Comparison of ENCODE assay signal across 8 mouse cellular contexts in the genomic region with DNA sequence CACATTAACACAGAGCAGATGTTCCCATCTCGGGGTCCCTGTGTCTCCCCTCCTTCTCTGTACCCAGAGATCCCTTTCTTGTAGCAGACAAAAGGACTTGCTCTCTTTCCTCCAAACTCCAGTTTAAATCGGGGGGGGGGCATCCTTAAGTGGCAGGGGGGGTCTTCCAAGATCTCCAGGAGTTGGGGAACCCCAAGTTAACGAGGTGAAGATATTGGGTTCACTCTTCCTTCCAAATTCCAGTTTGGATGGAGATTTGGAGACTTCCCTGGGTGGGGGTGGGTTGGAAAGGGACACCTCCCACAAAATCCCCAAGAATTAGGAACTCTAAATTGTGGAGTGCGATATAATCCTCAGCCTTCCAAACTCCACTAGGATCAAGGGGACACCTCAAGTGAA. TPM values are rescaled to one million over a fixed set of nuclear protein-coding genes. Genes with fewer than 3 reads are reported as not detected.
DNase-seq lines count a peak whose midpoint lies in the region; ATAC-seq and TF ChIP-seq lines count a peak whose summit lies in the region.

No protein-coding gene starts in this region.

- H3K4me3 ChIP-seq in heart, embryonic 12.5 days, result peak overlapping the region; percentile 99
- peak overlapping the region; percentile 99 for H3K4me3 ChIP-seq in E14TG2a.4 (replicated peaks; ENCODE audit: low read length)
- peak overlapping the region; percentile 90 for H3K4me3 ChIP-seq in forebrain, embryonic 16.5 days (replicated peaks; ENCODE audit: low read length)
- H3K4me3 ChIP-seq in liver, postnatal 0 days (ENCODE audit: low read depth, low read length), result peak overlapping the region; percentile 100

- peak overlapping the region; percentile 100 for H3K9ac ChIP-seq in heart, embryonic 12.5 days
- H3K9ac ChIP-seq in forebrain, embryonic 16.5 days (replicated peaks; ENCODE audit: low read depth, low read length), result peak overlapping the region; percentile 95
- peak overlapping the region; percentile 99 for H3K9ac ChIP-seq in liver, postnatal 0 days (replicated peaks)

- H3K9me3 ChIP-seq in heart, embryonic 12.5 days (replicated peaks), result no peaks in the 10 kb centered on the region
- no peaks in the 10 kb centered on the region for H3K9me3 ChIP-seq in E14TG2a.4 (ENCODE audit: low read length)
- no peaks in the 10 kb centered on the region for H3K9me3 ChIP-seq in forebrain, embryonic 16.5 days (ENCODE audit: control insufficient read depth, low read length)
- H3K9me3 ChIP-seq in liver, postnatal 0 days (ENCODE audit: low read length), result no peaks in the 10 kb centered on the region

- peak overlapping the region; percentile 75 for H3K4me2 ChIP-seq in heart, embryonic 12.5 days
- H3K4me2 ChIP-seq in forebrain, embryonic 16.5 days (ENCODE audit: low read length), result peak overlapping the region; percentile 70
- H3K4me2 ChIP-seq in liver, postnatal 0 days (ENCODE audit: low read depth, low read length), result peak overlapping the region; percentile 97

- H3K4me1 ChIP-seq in heart, embryonic 12.5 days (replicated peaks), result peaks cover 31% of the 10 kb centered on the region
- H3K4me1 ChIP-seq in E14TG2a.4 (replicated peaks; ENCODE audit: low read depth, low read length), result peaks cover 80% of the 10 kb centered on the region
- H3K4me1 ChIP-seq in forebrain, embryonic 16.5 days (replicated peaks; ENCODE audit: control insufficient read depth, insufficient read depth, low read length), result peaks cover 26% of the 10 kb centered on the region
- peaks cover 40% of the 10 kb centered on the region for H3K4me1 ChIP-seq in liver, postnatal 0 days (ENCODE audit: insufficient read depth)

- no peaks in the 10 kb centered on the region for H3K27me3 ChIP-seq in heart, embryonic 12.5 days (replicated peaks)
- H3K27me3 ChIP-seq in E14TG2a.4 (ENCODE audit: insufficient read depth, low read length), result no peaks in the 10 kb centered on the region
- no peaks in the 10 kb centered on the region for H3K27me3 ChIP-seq in forebrain, embryonic 16.5 days (replicated peaks; ENCODE audit: control insufficient read depth, insufficient read depth, low read length)
- H3K27me3 ChIP-seq in liver, postnatal 0 days (ENCODE audit: insufficient read depth, low read length), result no peaks in the 10 kb centered on the region

- H3K36me3 ChIP-seq in heart, embryonic 12.5 days, result peaks cover 37% of the 10 kb centered on the region
- H3K36me3 ChIP-seq in E14TG2a.4 (ENCODE audit: insufficient read depth, low read length), result peaks cover 40% of the 10 kb centered on the region
- peaks cover 9% of the 10 kb centered on the region for H3K36me3 ChIP-seq in forebrain, embryonic 16.5 days (ENCODE audit: control insufficient read depth, insufficient read depth)
- peaks cover 33% of the 10 kb centered on the region for H3K36me3 ChIP-seq in liver, postnatal 0 days (replicated peaks; ENCODE audit: insufficient read depth, low read length)

- TF ChIP-seq EP300 in liver, postnatal 0 days (IDR thresholded peaks at IDR 0.05; ENCODE audit: low read depth), result no peak

- peak overlapping the region; percentile 90 for H3K27ac ChIP-seq in heart, embryonic 12.5 days (ENCODE audit: poor library complexity, severe bottlenecking)
- H3K27ac ChIP-seq in forebrain, embryonic 16.5 days (ENCODE audit: low read length), result no peak overlapping the region
- H3K27ac ChIP-seq in liver, postnatal 0 days (ENCODE audit: low read depth), result peak overlapping the region; percentile 87

- 5% methylated on average over 4 of the region's 4 CpGs for WGBS in heart, embryonic 12.5 days
- WGBS in forebrain, embryonic 16.5 days, result under 1% methylated on average over 4 of the region's 4 CpGs
- WGBS in liver, postnatal 0 days (ENCODE audit: insufficient replicate concordance), result under 1% methylated on average over 4 of the region's 4 CpGs

- no peak for ATAC-seq in heart, embryonic 12.5 days (ENCODE audit: insufficient number of reproducible peaks, low FRiP score)
- no peak for ATAC-seq in forebrain, embryonic 16.5 days
- no peak for ATAC-seq in liver, postnatal 0 days
- no peak for ATAC-seq in monocyte, adult 5-6 weeks (replicated peaks; ENCODE audit: insufficient number of reproducible peaks, low FRiP score, low TSS enrichment, poor library complexity, severe bottlenecking)
- ATAC-seq in frontal cortex, adult (ENCODE audit: low TSS enrichment), result no peak

- TF ChIP-seq CTCF in E14TG2a.4 (conservative IDR thresholded peaks at IDR 0.05; ENCODE audit: low read length), result no peak
- TF ChIP-seq CTCF in liver, postnatal 0 days (IDR thresholded peaks at IDR 0.05; ENCODE audit: low read depth), result no peak

- DNase-seq in heart, postnatal 4 days, result no peak
- no peak for DNase-seq in liver, postnatal 0 days
- no peak for DNase-seq in cerebellum, adult 18-20 months

RNA-seq across cellular contexts. Expression of gene Tcf3, which starts 1.1 kb away (rescaled TPM):
- 85.8 and 89.4 TPM in 2 replicates for polyA plus RNA-seq in heart, embryonic 12.5 days (2016; fragmentation: Nextera tagmentation; extraction: Ambion mirVana)
- 10 to 100 TPM; 58.6 to 60.1 TPM for total RNA-seq in heart, postnatal 4 days (2021)
- polyA plus RNA-seq in forebrain, embryonic 16.5 days (2015; fragmentation: Nextera tagmentation; extraction: Ambion mirVana), result 63.7 and 74.6 TPM in 2 replicates
- 28.2 and 29.5 TPM in 2 replicates for polyA plus RNA-seq in liver, postnatal 0 days (2015; fragmentation: Nextera tagmentation; extraction: Ambion mirVana)
- total RNA-seq in monocyte, adult 5-6 weeks (2017), result 18.9 to 30.0 TPM (median 26.1 TPM) in 3 replicates

RNA-seq across cellular contexts. Expression of gene Uqcr11, which starts 25.8 kb away (rescaled TPM):
- 951 and 1,026 TPM in 2 replicates for polyA plus RNA-seq in heart, embryonic 12.5 days (2016; fragmentation: Nextera tagmentation; extraction: Ambion mirVana)
- total RNA-seq in heart, postnatal 4 days (2021), result 1,000 to 10,000 TPM; 1,257 to 1,372 TPM
- 455 and 522 TPM in 2 replicates for polyA plus RNA-seq in forebrain, embryonic 16.5 days (2015; fragmentation: Nextera tagmentation; extraction: Ambion mirVana)
- 753 and 771 TPM in 2 replicates for polyA plus RNA-seq in liver, postnatal 0 days (2015; fragmentation: Nextera tagmentation; extraction: Ambion mirVana)
- total RNA-seq in monocyte, adult 5-6 weeks (2017), result 56.9 to 82.5 TPM (median 76.8 TPM) in 3 replicates

RNA-seq across cellular contexts. Expression of gene Mbd3, which starts 33.0 kb away (rescaled TPM):
- polyA plus RNA-seq in heart, embryonic 12.5 days (2016; fragmentation: Nextera tagmentation; extraction: Ambion mirVana), result 176 and 181 TPM in 2 replicates
- total RNA-seq in heart, postnatal 4 days (2021), result 100 to 1,000 TPM; 137 to 140 TPM
- polyA plus RNA-seq in forebrain, embryonic 16.5 days (2015; fragmentation: Nextera tagmentation; extraction: Ambion mirVana), result 247 and 256 TPM in 2 replicates
- 33.4 and 33.5 TPM in 2 replicates for polyA plus RNA-seq in liver, postnatal 0 days (2015; fragmentation: Nextera tagmentation; extraction: Ambion mirVana)
- 11.4 to 34.6 TPM (median 18.6 TPM) in 3 replicates for total RNA-seq in monocyte, adult 5-6 weeks (2017)

RNA-seq across cellular contexts. Expression of gene Mex3d, which starts 44.9 kb away (rescaled TPM):
- polyA plus RNA-seq in heart, embryonic 12.5 days (2016; fragmentation: Nextera tagmentation; extraction: Ambion mirVana), result 6.1 and 6.2 TPM in 2 replicates
- 10 to 100 TPM; 20.2 to 22.2 TPM for total RNA-seq in heart, postnatal 4 days (2021)
- 16.3 TPM in 2 replicates for polyA plus RNA-seq in forebrain, embryonic 16.5 days (2015; fragmentation: Nextera tagmentation; extraction: Ambion mirVana)
- 0.72 and 0.99 TPM in 2 replicates for polyA plus RNA-seq in liver, postnatal 0 days (2015; fragmentation: Nextera tagmentation; extraction: Ambion mirVana)
- total RNA-seq in monocyte, adult 5-6 weeks (2017), result 4.1 to 5.3 TPM (median 5.2 TPM) in 3 replicates
